Mouse (Mus musculus): ENCODE measurements around the gene Gm8882. TPM values are rescaled to one million over a fixed set of nuclear protein-coding genes. Genes with fewer than 3 reads are reported as not detected.

Gene Gm8882
- polyA plus RNA-seq (2021; fragmentation: Nextera tagmentation), result not detected in 2 replicates
- long read RNA-seq, experiment 1, result 0 reads
- long read RNA-seq, experiment 2, result 0 reads

GRCm38 (mm10) chr6:132364034-132364433 is at the start of gene Gm8882:
TSS of gene Gm8882 (minus strand) at chr6:132364134.

GRCm38 (mm10) chr6:132314657-132315056 is 49.3 kb downstream of the Gm8882 start, which contains the start of gene Prpmp5:
TSS of gene Prpmp5 (minus strand) at chr6:132314757.

Other genes with a start within 250 kb of the Gm8882 start
- not detected in 2 replicates for gene Prb1, start 153.6 kb downstream of the Gm8882 start, polyA plus RNA-seq (2021; fragmentation: Nextera tagmentation)
- gene Prpmp5, start 49.4 kb downstream of the Gm8882 start, polyA plus RNA-seq (2021; fragmentation: Nextera tagmentation), result not detected in 2 replicates
- not detected in 2 replicates for gene Prh1, start 205.7 kb upstream of the Gm8882 start, polyA plus RNA-seq (2021; fragmentation: Nextera tagmentation)
- gene Prp2, start 231.8 kb upstream of the Gm8882 start, polyA plus RNA-seq (2021; fragmentation: Nextera tagmentation), result not detected in 2 replicates